Mouse (Mus musculus) ES-Bruce4 (cell line): ENCODE measurements around the gene Mtnr1b. TPM values are rescaled to one million over a fixed set of nuclear protein-coding genes. Genes with fewer than 3 reads are reported as not detected.

ENCODE experiments used
- H3K27ac ChIP-seq: 2 replicates; pipeline ENCODE4 v1.5.1; 2012; ENCODE audit warnings: low read length, inconsistent platforms; ENCODE audit not compliant: insufficient read depth
- H3K27me3 ChIP-seq: 2 replicates; pipeline ENCODE4 v1.6.1; 2012; ENCODE audit warnings: mild to moderate bottlenecking, low read length, inconsistent platforms; ENCODE audit not compliant: control insufficient read depth, poor library complexity, insufficient read depth, severe bottlenecking
- H3K36me3 ChIP-seq: 2 replicates; pipeline ENCODE4 v1.6.1; 2012; ENCODE audit warnings: inconsistent platforms, mild to moderate bottlenecking, low read length, moderate library complexity; ENCODE audit not compliant: control insufficient read depth, poor library complexity, insufficient read depth, severe bottlenecking
- H3K4me1 ChIP-seq: one replicate; pipeline ENCODE4 v1.8.1; 2011; ENCODE audit warnings: low read length; ENCODE audit not compliant: control insufficient read depth, insufficient read depth
- H3K4me3 ChIP-seq: 2 replicates; pipeline ENCODE4 v1.5.1; 2011; ENCODE audit warnings: low read depth, mild to moderate bottlenecking, low read length
- H3K9ac ChIP-seq: 2 replicates; pipeline ENCODE4 v1.6.1; 2012; ENCODE audit warnings: low read depth, mild to moderate bottlenecking, inconsistent platforms; ENCODE audit not compliant: poor library complexity, severe bottlenecking
- H3K9me3 ChIP-seq: replicated peaks from 2 replicates; pipeline ENCODE4 v1.6.1; 2012; ENCODE audit warnings: mild to moderate bottlenecking, low read length, inconsistent platforms; ENCODE audit not compliant: control insufficient read depth, poor library complexity, insufficient read depth, severe bottlenecking
- CTCF ChIP-seq: IDR thresholded peaks from one replicate; pipeline ENCODE4 v1.8.1; 2011; ENCODE audit warnings: low read depth, low read length
- EP300 ChIP-seq: IDR thresholded peaks from 2 replicates; pipeline ENCODE4 v1.6.1; 2011; ENCODE audit warnings: low read depth, low read length; ENCODE audit not compliant: insufficient read depth
- POLR2A ChIP-seq: IDR thresholded peaks from one replicate; pipeline ENCODE4 v1.8.1; 2011; ENCODE audit warnings: low read length; ENCODE audit not compliant: insufficient read depth
- polyA plus RNA-seq: library from polyadenylated mRNA; stranded (reverse); fragments of >200 nt; gene quantifications from 2 replicates; pipeline ENCODE4 v1.2.4, GENCODE M21; 2011; ENCODE audit warnings: low read depth; ENCODE audit not compliant: missing spikeins, insufficient read depth, insufficient read length

Gene Mtnr1b
- not detected in 2 replicates for polyA plus RNA-seq

DNA sequence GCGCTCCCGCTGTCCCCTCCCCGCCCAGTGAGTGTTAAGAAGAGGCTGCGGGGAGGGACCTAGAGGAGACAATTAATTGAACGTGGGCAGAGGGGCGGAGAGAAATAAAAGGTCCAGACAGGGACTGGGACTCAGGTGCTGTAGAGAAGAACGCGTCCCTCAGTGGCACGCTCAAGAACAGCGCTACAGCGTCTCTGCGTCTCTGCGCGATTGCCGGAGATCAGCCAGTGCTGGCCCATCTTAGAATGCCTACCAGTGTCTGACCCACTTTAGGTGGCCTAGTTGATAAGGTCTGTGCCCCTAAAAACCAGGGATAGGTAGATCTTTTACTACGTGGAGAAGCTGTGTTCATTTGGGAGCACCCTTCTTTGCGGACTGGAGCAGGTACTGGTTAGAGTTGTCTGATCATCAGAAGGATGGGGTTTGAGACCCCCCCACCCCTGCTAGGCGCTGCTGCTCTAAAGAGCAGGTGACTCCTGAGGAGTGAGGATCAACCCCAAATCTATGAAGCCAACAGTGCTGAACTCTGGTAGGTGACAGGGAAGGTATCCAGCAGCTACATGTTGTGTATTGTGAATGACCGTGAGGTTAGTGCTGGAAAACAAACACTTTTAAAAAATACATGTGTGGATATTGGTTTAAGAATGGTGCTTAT, at the start of gene Mtnr1b:
TSS of gene Mtnr1b (minus strand) at position 51 of the 655 bp plus-strand sequence.
- no peaks in the 10 kb centered on the region for H3K9me3 ChIP-seq
- no peaks in the 10 kb centered on the region; the same call in 1 of the 2 replicates for H3K27me3 ChIP-seq
- no peaks in the 10 kb centered on the region for H3K4me1 ChIP-seq
- H3K4me3 ChIP-seq = peak within 1 kb of the TSS; percentile 28
- H3K36me3 ChIP-seq = no peaks in the 10 kb centered on the region
- no peak within 1 kb of the TSS for H3K27ac ChIP-seq
- no peak for TF ChIP-seq CTCF
- no peak within 1 kb of the TSS for H3K9ac ChIP-seq

DNA sequence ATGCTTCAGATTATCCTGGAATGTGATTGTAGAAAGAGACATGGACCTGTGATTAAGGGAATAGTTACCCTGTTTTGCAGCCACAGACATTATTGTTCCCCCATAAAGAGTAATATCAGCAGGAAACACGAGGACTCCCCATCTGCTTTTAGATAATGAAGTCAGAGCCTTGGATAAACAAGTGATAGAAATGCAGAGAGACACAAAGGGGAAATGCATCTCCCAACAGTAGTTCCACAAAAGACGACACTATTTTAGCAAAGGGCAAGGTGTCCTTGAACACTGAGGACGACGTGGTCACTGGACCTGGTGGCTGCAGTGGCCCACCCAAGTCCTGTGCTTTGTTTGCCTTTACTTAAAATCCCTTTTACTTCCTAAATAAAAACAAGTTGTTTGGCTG, 45.9 kb upstream of the Mtnr1b start:
- H3K9ac ChIP-seq = no peak overlapping the region

DNA sequence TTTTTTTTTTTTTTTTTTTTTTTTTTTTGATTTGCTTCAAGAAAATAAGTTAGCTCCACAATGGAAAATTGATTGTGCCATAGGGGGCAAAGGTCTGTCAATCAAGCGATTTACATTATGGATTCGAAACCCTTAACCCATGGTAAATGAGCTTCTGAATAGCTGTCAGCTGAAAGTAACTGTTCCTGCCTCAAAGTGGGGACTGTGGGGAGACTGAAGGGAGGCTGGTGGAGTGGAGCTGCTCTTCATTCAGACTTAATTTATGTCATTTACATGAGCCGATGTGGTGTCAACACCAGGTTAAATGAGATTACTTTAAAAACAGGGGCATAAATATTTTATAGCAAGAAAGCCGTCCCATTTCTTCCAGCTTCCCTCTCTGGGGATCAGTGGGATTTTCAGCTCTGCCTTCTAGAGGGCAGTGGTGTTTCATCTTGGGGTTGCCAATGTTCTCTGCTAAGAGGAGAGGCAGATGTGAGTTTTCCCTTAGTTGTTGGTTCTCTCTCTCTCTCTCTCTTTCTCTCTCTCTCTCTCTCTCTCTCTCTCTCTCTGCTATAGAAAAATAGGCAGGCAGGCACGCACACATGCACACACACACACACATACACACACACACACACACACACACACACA, 45.1 kb upstream of the Mtnr1b start:
- TF ChIP-seq EP300 = no peak
- no peaks in the 10 kb centered on the region for H3K4me1 ChIP-seq
- H3K9ac ChIP-seq = no peak overlapping the region
- H3K9me3 ChIP-seq = no peaks in the 10 kb centered on the region
- no peak overlapping the region for H3K27ac ChIP-seq
- no peak overlapping the region for H3K4me3 ChIP-seq
- H3K27me3 ChIP-seq = no peaks in the 10 kb centered on the region
- H3K36me3 ChIP-seq = no peaks in the 10 kb centered on the region

More for the DNA sequence above, 45.9 kb upstream of the Mtnr1b start:
- Histone ChIP-seq H3K4me3 (no peak overlapping the region), H3K4me1 (no peaks in the 10 kb centered on the region), H3K36me3 (no peaks in the 10 kb centered on the region), H3K9me3 (no peaks in the 10 kb centered on the region), H3K27ac (no peak overlapping the region), H3K27me3 (no peaks in the 10 kb centered on the region)
- no peak for TF ChIP-seq POLR2A
- TF ChIP-seq EP300 = no peak
- TF ChIP-seq CTCF = no peak

DNA sequence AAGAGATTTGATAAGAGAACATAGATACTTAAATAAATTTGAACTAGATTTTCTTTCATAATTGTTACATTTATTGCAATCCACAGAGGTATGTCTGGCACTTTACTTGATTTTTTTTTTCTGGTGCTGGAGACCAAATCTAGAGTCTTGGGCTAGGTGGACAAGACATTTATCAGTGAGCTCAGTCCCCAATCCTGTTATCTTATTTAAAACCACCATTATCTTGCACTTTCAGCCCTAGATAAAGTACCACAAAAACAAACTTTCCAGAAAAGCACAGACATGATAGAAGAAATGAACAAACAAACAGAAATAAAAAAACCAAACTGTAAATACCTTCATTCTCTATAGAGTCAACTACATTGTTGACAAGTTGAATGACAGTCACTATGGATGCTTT, 42.2 kb upstream of the Mtnr1b start:
- Histone ChIP-seq H3K27ac (no peak overlapping the region), H3K36me3 (no peaks in the 10 kb centered on the region), H3K9ac (no peak overlapping the region), H3K4me1 (no peaks in the 10 kb centered on the region), H3K4me3 (no peak overlapping the region), H3K9me3 (no peaks in the 10 kb centered on the region), H3K27me3 (no peaks in the 10 kb centered on the region)
- TF ChIP-seq CTCF (no peak), EP300 (no peak), POLR2A (no peak)

DNA sequence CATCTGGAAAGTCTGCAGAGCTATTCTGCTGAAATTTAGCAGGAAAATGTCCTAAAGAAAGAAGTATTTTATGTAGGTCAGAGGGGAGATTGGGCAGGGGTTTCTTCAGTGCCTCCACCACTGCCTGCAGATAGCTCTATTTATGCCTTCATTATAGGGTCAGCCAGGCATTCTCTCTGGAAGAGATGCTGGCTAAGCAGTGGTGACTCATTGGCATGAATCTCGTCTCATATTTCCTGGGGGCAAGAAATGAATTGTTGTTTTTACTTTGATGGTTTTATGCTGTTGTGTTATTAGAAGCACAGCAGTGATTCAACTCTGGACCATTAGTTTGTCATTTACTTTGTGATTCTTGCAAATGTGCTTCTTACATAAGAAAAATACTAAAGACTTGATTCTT, 38.4 kb upstream of the Mtnr1b start:
- Histone ChIP-seq H3K4me1 (no peaks in the 10 kb centered on the region), H3K9ac (no peak overlapping the region), H3K27me3 (no peaks in the 10 kb centered on the region), H3K27ac (no peak overlapping the region), H3K9me3 (no peaks in the 10 kb centered on the region), H3K36me3 (no peaks in the 10 kb centered on the region), H3K4me3 (no peak overlapping the region)
- no peak for TF ChIP-seq EP300
- TF ChIP-seq CTCF = no peak
- no peak for TF ChIP-seq POLR2A

DNA sequence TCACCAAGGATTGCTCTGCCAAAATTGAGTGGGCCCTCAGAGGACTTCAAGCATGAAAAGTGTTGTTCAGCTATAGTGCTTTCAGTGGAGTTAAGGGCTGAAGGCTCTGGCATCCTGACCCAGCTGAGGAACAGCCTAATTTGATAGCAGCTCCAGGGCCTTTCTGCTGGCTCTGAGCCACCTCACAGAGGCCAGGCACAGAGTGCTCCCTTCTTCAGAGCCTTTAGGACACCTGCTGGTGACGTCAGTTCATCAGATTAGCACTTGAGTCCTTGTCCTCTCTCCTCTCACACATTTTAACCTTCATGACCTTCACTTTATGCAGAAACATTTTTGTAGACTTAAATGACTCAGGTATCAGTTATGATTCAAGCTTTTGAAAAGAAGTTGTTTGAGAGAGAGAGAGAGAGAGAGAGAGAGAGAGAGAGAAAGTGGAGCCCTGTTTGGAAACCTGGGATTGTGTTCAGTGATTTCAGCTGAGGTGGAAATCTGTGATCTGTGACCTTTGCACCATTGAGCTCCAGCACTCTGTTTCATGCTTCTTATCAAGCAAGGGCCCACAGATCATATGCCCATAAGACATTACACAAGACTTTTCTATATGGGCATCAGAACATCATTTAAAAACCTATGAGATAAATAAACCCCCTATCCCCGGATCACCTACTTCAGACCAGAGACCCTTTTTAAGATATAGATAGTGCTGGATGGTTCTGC, 35.2 kb upstream of the Mtnr1b start:
- Histone ChIP-seq H3K9ac (no peak overlapping the region), H3K4me1 (no peaks in the 10 kb centered on the region), H3K36me3 (no peaks in the 10 kb centered on the region), H3K27ac (no peak overlapping the region), H3K27me3 (no peaks in the 10 kb centered on the region), H3K9me3 (no peaks in the 10 kb centered on the region), H3K4me3 (no peak overlapping the region)
- TF ChIP-seq CTCF (no peak), EP300 (no peak), POLR2A (no peak)
